Mouse (Mus musculus) neural tube, embryonic 10.5 days (tissue): Measurements from ENCODE around the gene Tmem210.

ENCODE experiments used
- DNase-seq: peaks from one replicate; pipeline ENCODE4 v3.0.0-alpha.2; 2017; ENCODE audit warnings: low spot score; ENCODE audit errors: extremely low spot score

Tmem210 gene

DNA sequence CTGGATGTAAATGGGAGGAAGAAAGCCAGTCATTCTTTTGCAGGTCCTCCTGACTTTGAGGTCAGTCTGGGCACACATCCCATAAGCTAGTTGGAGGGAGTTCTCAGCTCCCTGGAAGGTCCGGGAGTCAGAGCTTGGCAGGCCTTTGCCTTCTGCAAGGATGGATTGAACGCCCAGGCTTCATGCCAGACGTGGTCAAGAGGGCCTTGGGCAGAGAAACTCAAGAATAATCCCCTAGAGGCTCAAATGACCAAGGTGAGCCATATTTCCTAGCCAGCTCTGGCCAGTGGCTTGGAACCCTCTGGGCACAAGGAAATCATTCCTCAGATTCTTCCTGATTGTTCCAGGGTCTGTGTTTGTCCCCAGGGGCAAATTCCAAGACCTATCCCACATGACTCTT lies 23.1 kb upstream of the Tmem210 start:
- no peak for DNase-seq

DNA sequence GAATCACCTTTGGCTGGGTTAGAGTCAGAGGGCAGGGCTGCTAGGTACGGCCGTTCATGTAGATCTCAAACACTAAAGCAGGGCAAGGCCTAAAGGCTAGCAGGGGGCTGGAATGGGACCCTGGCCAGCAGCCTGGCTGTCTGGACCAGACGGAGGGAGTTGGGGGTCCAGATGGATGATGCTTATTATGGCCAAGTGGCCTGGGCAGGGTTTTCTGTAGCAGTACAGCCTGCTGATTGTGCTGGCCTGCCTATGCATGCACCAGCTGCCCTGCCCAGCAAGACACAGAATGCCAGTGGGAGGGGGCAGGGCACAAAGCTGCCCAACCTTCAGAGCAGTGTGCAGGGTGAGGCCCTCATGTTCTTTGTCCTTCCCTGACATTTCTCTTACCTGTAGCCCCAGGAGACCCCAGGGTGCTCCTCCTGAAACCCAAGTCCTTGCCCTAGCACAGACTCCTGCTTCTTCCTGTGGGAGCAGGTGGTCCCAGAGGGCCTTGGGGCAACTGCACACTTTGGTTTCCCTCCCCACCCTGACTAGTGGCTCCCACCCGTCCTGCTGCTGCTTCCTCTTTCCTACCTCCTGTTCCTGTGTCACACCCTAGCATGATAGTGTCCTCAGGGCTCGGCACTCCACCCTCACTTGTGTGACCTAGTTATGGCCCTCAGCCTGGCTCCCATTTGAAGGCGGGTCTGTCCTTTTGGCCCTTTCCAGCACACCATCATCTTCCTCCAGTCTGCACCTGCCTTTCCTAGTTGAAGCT lies 21.9 kb upstream of the Tmem210 start:
- DNase-seq: no peak

DNA sequence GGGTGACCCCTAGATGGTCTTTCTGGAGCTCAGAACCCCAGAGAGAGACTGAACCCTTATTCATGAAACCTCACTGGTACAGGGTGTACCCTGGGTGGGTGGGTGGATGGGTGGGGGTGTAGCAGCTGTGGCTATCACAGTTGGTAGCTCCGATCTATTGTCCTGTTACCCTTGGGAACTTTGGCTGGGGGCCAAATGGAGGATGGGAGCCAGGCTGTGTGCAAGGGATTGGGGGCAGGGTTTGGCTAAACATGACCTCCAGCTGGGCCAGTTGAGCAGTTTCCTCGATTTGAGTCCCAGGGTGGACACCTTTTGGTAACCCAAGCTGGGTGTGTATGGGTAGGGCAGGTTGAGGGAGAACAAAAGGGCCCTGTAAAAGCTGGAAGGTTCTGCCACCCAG lies 21.2 kb upstream of the Tmem210 start:
- no peak for DNase-seq

DNA sequence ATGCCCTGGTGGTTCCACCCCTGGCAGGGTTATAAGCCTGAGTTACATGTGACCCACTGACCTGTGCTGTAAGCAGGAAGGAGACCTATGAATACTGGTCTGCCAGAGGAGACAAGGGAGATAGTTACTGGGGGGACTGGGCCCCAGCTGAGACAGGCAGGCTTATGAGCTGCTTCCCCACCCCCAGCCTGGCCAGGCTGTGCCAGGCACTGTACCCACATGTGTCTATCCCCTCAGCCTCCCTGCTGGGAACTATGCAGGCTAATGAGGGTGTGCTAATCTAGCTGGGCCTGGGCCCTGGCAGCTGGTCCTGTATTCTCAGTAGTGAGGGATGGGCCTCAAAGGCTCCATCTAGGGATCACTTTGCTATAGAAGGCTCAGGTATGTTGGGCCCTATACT lies 20.7 kb upstream of the Tmem210 start:
- DNase-seq: no peak

DNA sequence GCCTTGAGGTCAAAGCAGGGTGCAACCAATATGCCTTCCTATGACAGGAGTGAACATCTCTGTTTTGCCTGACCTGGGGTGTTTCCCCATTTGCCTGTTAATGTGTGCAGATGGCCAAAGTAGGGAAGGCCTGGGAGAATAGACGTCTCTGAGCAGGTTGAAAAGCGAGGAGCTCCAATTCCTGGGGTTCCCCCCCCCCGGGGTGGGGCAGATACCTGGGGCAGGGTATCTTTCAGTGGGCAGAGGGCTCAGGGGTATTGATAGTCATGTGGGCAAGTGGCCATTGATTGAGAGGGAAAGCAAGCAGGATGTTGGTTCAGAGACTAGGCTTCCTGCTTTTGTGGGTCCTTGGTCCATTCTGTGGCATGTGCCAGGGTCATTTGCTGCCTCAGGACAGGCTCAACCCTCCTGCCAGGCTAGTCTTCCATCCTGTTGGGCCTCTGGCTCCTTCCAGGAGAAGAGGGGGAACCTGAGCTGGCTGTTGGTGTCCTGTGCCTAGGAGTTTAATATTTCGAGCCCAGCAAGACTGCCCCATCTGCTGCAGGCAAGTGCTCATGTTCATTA lies 20.1 kb upstream of the Tmem210 start:
- no peak for DNase-seq

DNA sequence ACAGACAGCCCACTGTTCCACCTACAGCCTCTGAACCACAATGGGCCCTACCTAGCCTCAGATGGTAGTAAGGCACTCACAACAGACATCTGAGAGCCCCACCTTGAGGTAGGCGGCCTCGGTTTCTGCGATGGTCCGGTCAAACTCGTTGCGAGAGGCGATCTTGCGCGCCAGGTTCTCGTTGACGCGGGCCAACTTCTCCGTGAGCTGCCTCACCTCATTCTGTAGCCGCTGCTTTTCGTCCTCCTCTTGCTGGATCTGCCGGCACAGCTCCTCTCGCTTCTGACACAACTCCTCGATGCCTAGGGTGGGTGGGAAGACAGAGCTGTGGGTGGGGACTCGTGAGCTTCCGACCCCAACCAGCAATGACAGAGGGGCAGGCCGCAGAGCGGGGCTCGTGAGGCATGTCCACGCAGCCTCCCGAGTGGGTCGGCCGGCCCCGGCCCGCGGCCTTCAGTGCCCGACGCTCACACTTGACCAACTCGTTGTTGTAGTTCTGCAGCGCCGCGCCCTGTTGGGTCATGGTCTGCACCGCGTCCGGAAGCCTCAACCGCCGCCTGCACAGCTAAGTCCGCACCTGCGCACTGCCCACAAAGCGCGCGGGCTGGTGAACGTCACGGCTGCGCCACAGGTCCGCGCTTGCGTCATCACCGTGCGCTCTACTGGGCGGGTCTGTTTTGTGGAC lies 16.0 kb upstream of the Tmem210 start, which contains the start of the genes Ssna1 and Anapc2:
TSS of gene Ssna1 (minus strand) at position 612 of the 685 bp plus-strand sequence.
TSS of gene Anapc2 (plus strand) at position 652 of the 685 bp plus-strand sequence.
- peak; percentile 99 for DNase-seq

DNA sequence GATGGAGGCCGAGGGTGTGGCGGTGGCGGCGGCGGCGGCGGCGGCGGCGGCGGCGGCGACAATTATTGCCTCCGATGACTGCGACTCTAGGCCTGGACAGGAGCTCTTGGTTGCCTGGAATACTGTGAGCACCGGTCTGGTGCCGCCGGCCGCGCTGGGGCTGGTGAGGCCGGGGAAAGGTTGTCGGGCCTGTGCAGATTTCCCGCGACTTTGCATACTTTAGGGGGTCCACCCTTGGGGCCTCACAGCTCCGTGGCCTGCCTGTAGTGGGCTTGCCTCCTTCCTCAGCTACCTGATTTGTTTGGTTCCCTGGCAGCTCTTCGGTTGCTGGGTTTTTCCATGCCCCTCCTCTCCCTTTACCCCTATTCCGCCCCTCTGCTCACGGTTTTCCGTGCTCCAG lies 15.4 kb upstream of the Tmem210 start:
- DNase-seq: no peak

DNA sequence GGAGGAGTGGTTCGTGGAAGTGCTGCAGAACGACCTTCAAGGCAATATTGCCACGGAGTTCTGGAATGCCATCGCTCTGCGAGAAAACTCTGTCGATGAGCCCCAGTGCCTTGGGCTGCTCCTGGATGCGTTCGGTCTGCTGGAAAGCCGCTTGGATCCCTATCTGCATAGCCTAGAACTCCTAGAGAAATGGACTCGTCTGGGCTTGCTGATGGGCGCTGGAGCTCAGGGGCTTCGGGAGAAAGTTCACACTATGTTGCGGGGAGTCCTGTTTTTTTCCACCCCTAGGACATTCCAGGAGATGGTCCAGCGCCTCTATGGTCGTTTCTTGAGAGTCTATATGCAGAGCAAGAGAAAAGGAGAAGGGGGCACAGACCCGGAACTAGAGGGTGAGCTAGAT lies 14.9 kb upstream of the Tmem210 start:
- no peak for DNase-seq

DNA sequence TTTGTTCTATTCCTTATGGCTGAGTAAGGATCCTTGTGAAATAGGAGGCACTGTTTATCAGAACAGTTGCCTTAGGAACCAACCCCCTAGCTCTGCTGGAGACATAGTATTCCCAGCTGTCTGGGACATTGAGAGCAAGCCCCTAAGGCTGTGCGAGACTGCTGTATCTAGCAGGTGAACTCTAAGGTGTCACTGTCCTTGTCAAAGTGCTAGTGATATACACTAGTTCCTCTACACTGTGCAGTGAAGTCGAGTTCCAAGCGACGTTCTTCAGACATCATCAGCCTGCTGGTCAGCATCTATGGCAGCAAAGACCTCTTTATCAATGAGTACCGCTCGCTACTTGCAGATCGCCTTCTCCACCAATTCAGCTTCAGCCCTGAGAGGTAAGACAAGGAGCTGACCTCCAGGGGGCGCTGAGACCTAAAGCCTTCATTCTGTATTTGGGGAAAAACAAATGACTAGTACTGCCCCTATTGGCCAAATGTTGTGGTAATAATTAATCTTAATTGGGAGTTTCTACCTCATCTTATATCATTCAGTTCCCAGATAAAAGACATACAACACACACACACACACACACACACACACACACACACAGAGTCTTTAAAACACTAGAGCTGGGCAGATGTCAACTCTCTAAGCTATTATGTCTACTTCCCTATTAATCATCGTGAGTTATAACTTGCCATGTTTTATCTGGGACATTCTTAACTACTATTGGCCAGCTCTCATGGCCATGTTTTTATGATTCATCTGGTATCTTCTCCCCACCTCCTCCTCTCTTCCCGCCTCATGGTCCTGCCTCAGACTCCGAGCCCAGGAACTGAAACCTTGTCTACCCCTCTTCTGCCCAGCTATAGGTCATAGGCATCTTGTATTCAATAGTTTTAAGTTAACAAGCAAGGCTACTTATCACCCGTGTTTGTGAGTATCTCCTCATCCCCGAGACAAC lies 8.7 kb upstream of the Tmem210 start:
- DNase-seq: peak; percentile 64

DNA sequence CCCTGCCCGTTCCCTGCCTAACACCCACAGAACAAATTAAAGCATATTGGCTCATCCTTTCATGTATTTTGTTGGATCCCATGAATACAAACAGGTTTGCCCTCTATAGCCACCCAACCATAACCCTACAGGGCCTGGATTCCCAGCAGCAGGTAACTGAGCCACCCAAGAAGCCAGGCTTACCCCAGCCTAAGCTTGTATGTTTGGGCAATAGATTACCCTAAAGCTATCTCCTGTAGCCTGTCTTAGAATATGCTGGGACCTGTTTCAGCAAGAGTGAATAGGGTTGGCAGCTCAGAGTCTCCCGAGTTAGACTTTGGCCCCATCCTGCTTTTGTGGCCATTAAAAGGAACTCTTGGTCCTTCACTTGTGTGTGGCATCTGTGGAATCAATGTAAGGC lies 2.4 kb upstream of the Tmem210 start:
- DNase-seq: no peak

DNA sequence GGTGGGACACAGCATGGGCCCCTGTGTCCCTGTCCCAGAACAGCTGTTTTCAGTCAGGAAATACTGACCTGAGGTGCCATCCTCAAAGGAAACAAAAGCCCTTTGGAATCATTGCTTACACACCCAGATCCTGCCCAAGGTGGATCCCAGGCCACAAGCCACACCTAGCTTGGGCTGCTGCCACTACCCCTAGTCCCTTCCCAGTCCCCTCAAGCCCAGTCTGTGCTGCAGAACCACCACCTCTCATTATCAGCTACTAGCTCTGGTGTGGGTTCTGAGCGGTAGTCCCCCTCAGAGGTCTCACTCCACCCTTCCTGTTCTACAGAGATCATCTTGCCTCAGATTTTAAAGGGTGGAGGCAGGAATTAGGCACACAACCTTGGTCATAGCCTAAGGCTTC lies 1.6 kb upstream of the Tmem210 start:
- no peak for DNase-seq

DNA sequence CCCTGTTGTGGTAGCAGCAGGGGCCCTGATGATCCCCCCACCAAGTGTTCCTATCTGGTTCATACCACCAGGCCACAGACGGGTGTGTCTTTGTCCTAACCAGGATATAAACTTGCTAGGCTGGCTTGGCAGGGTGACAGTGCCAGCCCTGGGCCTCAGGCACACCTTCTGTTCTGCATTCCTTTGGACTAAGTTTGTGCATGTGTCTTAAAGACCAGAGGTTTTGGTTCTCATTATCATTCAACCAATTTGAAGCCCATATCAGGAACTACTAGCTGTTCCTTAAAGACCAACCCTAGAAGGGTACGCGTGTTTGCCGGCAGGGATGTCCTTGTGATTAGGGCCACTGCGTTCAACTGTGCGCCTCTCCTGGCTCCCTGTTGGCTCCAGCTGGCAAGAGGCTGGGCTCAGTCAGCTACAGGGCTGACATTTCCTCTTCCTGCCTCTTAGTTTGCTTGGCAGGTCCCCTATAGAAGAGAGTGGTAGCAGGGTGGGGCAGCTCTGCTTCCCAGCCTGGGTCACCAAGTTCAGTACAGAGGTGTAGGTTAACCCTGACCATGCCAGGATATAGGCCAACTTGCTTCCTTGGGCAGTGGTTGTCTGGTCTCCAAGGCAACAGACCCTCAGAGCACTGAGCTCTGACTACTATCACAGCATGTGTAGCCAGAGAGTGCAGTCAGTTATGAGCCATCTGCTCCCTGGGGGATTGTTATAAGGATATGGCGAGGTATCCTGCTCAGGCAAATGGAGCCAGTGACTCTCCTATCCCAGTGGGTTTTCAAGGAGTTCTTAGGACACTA lies 908 bp upstream of the Tmem210 start:
- no peak for DNase-seq

DNA sequence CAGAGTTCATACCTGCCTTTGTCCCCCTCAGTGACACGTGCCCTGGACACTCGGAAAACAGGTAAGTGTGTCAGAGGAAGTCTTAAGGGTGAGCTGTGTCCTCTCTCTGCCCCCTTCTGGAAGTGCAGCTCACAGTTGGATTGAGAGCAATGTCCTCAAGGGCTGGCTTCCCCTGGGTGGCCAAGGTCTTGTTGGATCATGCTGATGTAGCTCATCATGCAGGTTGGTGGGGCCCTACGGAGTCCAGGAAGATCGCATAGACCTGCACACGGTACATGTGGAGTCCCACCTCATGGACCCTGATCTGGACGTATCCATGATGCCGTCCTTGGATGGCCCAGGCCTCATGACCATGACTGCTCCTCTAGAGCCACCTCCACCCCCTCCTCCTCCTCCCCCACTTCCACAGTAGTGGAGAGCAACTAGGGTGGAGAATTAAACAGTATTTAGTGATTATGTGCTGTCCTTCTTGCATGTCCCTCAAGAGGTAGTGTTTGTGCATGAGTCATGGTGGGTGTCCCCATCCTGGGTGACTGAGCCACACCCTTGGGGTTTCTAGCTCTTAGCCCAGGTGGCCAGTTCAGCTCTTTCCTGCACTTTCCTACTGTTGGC lies 895 bp downstream of the Tmem210 start:
- no peak for DNase-seq

DNA sequence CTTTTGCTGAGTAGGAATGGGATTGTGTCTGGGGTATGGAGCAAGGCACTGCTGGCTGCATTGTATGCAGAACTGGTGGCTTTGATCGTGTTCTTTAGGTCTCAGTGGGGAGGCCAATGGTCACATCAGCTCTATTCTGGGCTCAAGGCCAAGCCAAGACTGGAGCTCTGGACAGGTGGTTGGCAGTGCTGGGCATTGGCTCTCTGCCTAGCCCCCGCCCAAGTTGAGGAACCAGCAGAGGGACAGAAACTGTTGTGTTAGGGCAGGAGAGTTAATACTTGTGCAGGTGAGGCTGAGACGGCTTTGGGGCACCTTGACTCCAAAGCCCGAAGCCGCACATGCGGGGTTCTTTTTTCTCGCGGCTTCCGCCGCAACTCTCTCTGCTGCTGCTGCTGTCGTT lies 1.7 kb downstream of the Tmem210 start, which contains the start of gene Lrrc26:
TSS of gene Lrrc26 (plus strand) at position 265 of the 400 bp plus-strand sequence.
- no peak for DNase-seq

DNA sequence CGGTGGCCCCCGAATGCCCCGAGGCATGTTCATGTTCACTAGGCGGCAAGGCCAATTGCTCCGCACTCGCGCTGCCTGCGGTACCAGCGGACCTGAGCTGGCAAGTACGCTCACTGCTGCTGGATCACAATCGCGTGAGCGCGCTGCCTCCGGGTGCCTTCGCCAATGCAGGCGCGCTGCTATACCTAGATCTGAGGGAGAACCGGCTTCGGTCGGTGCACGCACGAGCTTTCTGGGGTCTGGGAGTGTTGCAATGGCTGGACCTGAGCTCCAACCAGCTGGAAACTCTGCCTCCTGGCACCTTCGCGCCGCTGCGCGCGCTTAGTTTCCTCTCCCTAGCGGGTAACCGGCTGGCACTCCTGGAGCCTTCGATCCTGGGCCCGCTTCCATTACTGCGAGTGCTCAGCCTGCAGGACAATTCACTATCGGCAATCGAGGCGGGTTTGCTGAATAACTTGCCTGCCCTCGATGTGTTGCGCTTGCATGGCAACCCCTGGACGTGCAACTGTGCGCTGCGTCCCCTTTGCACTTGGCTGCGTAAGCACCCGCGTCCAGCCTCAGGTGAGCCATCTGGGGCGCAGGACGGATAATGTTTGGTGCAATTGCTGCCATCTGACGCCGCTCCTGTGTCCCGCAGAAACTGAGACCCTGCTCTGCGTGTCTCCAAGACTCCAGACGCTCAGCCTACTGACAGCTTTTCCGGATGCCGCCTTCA lies 2.3 kb downstream of the Tmem210 start:
- no peak for DNase-seq

DNA sequence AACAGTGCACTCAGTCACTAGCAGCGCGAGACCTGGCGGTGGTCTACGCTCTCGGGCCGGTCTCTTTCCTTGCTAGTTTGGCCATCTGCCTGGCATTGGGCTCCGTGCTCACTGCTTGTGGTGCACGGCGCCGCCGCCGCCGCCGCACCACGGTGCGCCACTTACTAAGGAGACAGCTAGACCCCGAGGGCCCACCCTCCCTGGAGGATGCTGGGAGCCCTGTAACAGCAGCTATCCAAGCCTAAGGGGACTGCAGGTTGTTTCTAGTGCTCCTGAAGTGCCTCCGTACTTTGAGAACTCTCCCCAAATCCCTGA lies 2.8 kb downstream of the Tmem210 start:
- DNase-seq: no peak

DNA sequence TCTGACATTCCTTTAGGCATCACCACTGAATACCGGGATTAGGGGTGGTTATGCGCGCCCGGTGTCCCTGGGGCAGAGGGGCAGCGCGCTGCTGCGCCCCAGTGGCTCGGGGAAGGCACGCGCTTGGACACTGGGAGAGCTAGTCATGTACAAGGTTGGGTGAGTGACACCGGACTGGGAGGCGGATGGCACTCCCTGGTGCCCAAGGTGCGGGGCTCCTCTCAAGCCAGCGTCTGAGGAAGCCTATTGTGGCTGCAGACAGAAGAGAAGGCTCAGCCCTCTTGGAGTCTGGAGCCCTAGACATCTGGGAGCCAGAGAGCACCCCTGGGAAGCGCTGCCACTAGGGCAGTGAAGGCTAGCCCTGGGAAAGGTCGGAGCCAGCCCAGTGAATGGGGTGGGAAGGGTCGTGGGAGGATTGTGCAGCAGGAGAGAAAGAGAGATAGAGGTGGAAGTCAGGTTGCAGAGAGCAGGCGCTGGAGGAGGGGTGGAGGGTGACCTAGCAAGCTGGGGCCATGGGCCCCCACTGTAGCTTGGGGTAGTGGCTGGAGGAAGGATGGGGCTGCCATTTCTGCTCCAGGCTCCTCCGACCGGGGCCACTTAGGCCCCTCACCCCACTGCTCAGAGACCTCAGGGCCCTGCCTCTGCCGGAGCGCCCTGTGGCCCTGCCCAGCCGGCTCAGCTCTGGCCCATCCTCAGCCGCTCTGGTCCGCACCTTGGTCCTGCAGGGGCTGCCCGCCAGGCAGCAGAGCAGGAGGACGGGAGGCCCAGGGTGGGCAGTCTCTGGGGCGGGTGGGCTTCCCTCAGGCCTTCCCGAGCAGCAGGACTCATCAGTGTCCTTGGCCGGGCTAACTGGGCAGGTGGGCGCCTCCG lies 3.5 kb downstream of the Tmem210 start:
- peak; percentile 33 for DNase-seq

DNA sequence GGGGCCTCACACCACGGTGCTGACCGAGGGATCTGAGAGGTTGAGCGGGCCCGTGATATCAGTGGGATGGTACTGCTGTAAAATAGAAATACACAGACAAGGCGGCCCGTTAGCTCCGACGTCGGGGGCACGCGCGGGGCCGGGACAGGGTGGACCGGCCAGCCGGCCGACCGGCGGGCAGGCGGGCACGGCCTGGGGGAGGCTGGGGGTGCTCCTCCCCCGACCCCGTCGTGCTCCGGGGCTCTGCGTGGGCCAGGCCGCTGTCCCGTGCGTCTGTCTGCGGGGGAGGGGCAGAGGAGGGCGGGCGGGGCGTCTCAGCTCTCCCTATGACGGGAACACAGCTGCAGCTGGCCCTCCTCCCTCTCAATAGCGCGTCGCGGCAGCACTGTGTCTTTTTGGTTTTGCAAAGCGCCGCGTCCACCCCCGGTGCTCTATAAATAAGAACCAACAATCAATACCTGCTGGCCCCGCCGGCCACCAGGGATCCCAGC lies 4.2 kb downstream of the Tmem210 start:
- DNase-seq: no peak
